11 mouse cellular contexts compared by ENCODE assay signal in genomic region chr7:74647310-74647709, GRCm38 (mm10).
DNase-seq lines count a peak whose midpoint lies in the region; ATAC-seq and TF ChIP-seq lines count a peak whose summit lies in the region.
"Had no signal": no experiment of that assay in that cellular context is flagged by ENCODE, and none has a peak within 500 bp of the region (broad histone marks: within the 10 kb centered on the region; RNA-seq: fewer than 3 reads in every experiment).

No protein-coding gene starts in this region.

- no peak overlapping the region for H3K9ac ChIP-seq in heart, embryonic 11.5 days (ENCODE audit: low read depth, low read length)
- H3K9ac ChIP-seq in CH12.LX (ENCODE audit: insufficient read depth, low read depth) = no peak overlapping the region
- no peak overlapping the region for H3K9ac ChIP-seq in intestine, embryonic 16.5 days (ENCODE audit: low read depth, low read length)
- no peak overlapping the region for H3K9ac ChIP-seq in hindbrain, embryonic 12.5 days

- no peak for TF ChIP-seq RAD21 in CH12.LX (IDR thresholded peaks at IDR 0.05; ENCODE audit: low read depth, low read length)

- H3K27me3 ChIP-seq in heart, embryonic 11.5 days (ENCODE audit: control insufficient read depth, insufficient read depth, low read length) = no peaks in the 10 kb centered on the region
- H3K27me3 ChIP-seq in CH12.LX (replicated peaks) = no peaks in the 10 kb centered on the region
- H3K27me3 ChIP-seq in intestine, embryonic 16.5 days (replicated peaks; ENCODE audit: control insufficient read depth, insufficient read depth, low read length) = no peaks in the 10 kb centered on the region
- H3K27me3 ChIP-seq in hindbrain, embryonic 12.5 days = no peaks in the 10 kb centered on the region

- intact Hi-C loops in heart, postnatal 14 days (cut with DNase I) = no loop called here

- dilution Hi-C loops in CH12.LX (cut with MboI; ENCODE audit: extremely low pct_ligation_motif_present, extremely low pct_unique_long_range_greater_than_20kb, low sequenced_read_pairs) = no loop called here

- TF ChIP-seq EP300 in CH12.LX (IDR thresholded peaks at IDR 0.05; ENCODE audit: low read length) = no peak

- no peak for TF ChIP-seq POLR2A in CH12.LX (IDR thresholded peaks at IDR 0.05; ENCODE audit: low read depth, low read length)

- H3K27ac ChIP-seq in heart, embryonic 11.5 days (ENCODE audit: low read depth, low read length) = no peak overlapping the region
- no peak overlapping the region for H3K27ac ChIP-seq in CH12.LX (ENCODE audit: insufficient read depth, low read depth)
- H3K27ac ChIP-seq in intestine, embryonic 16.5 days (ENCODE audit: low read length) = no peak overlapping the region
- H3K27ac ChIP-seq in hindbrain, embryonic 12.5 days = no peak overlapping the region

- no peak for ATAC-seq in heart, embryonic 11.5 days (replicated peaks; ENCODE audit: insufficient number of reproducible peaks, low FRiP score, low TSS enrichment)
- no peak for ATAC-seq in intestine, embryonic 16.5 days
- no peak for ATAC-seq in hindbrain, embryonic 12.5 days (ENCODE audit: low FRiP score)

- no peaks in the 10 kb centered on the region for H3K9me3 ChIP-seq in heart, embryonic 11.5 days (replicated peaks; ENCODE audit: control insufficient read depth, low read length)
- H3K9me3 ChIP-seq in CH12.LX (replicated peaks; ENCODE audit: low read length) = peaks cover 4% of the 10 kb centered on the region
- H3K9me3 ChIP-seq in intestine, embryonic 16.5 days (ENCODE audit: control insufficient read depth, low read length) = no peaks in the 10 kb centered on the region
- H3K9me3 ChIP-seq in hindbrain, embryonic 12.5 days (replicated peaks) = no peaks in the 10 kb centered on the region

- H3K79me2 ChIP-seq in CH12.LX (replicated peaks; ENCODE audit: control insufficient read depth, extremely low read depth, insufficient read depth, poor library complexity, severe bottlenecking) = no peaks in the 10 kb centered on the region

- WGBS in heart, embryonic 11.5 days (ENCODE audit: insufficient replicate concordance) = 61% methylated on average over 2 of the region's 2 CpGs
- 61% methylated on average over 2 of the region's 2 CpGs for WGBS in intestine, embryonic 16.5 days
- WGBS in hindbrain, embryonic 12.5 days = 77% methylated on average over 2 of the region's 2 CpGs

- no peak overlapping the region for H3K4me2 ChIP-seq in heart, embryonic 11.5 days
- H3K4me2 ChIP-seq in CH12.LX (ENCODE audit: insufficient read depth, low read depth, poor library complexity, severe bottlenecking) = no peak overlapping the region
- no peak overlapping the region for H3K4me2 ChIP-seq in intestine, embryonic 16.5 days (ENCODE audit: low read depth, low read length)
- H3K4me2 ChIP-seq in hindbrain, embryonic 12.5 days (replicated peaks) = no peak overlapping the region

- TF ChIP-seq CTCF in CH12.LX (conservative IDR thresholded peaks at IDR 0.05 in 1 of 2, IDR thresholded peaks at IDR 0.05 in 1 of 2; ENCODE audit: low read depth in 2 of 2, low read length in 2 of 2) = no peak

- H3K4me3 ChIP-seq in heart, embryonic 11.5 days (ENCODE audit: low read depth, low read length) = no peak overlapping the region
- H3K4me3 ChIP-seq in CH12.LX (replicated peaks in 1 of 3; ENCODE audit: low read depth in 2 of 3, low read length in 2 of 3, poor library complexity in 1 of 3) = no peak overlapping the region
- no peak overlapping the region for H3K4me3 ChIP-seq in intestine, embryonic 16.5 days (ENCODE audit: low read length)
- H3K4me3 ChIP-seq in hindbrain, embryonic 12.5 days = no peak overlapping the region

- H3K36me3 ChIP-seq in heart, embryonic 11.5 days (ENCODE audit: control insufficient read depth, insufficient read depth, low read length) = no peaks in the 10 kb centered on the region
- no peaks in the 10 kb centered on the region for H3K36me3 ChIP-seq in CH12.LX (replicated peaks in 1 of 2; ENCODE audit: control insufficient read depth in 1 of 2, insufficient read depth in 1 of 2, low read length in 1 of 2)
- no peaks in the 10 kb centered on the region for H3K36me3 ChIP-seq in intestine, embryonic 16.5 days (ENCODE audit: control insufficient read depth, insufficient read depth, low read length)
- H3K36me3 ChIP-seq in hindbrain, embryonic 12.5 days = no peaks in the 10 kb centered on the region

- in situ Hi-C loops in CH12.LX (cut with MboI; ENCODE audit: low pct_ligation_motif_present, low pct_unique_long_range_greater_than_20kb, low sequenced_read_pairs) = no loop called here

- H3K4me1 ChIP-seq in heart, embryonic 11.5 days (ENCODE audit: control insufficient read depth, insufficient read depth, low read length) = 0 out of 2 replicates have a peak, but pooled peaks cover 2% of the 10 kb centered on the region
- peaks cover 0 to 20% of the 10 kb centered on the region in 2 experiments; a peak in 2 of 4 replicates for H3K4me1 ChIP-seq in CH12.LX (ENCODE audit: control insufficient read depth in 1 of 2, insufficient read depth in 2 of 2)
- H3K4me1 ChIP-seq in intestine, embryonic 16.5 days (ENCODE audit: control insufficient read depth, insufficient read depth, low read length) = no peaks in the 10 kb centered on the region
- no peaks in the 10 kb centered on the region for H3K4me1 ChIP-seq in hindbrain, embryonic 12.5 days

- DNase-seq in heart, adult 18-20 months = peak; percentile 52 to 75
- DNase-seq in CH12.LX (ENCODE audit: extremely low read depth) = peak; percentile 15
- DNase-seq in heart, postnatal 14 days = peak; percentile 6 to 36
- DNase-seq in lung, postnatal 14 days = peak; percentile 2
- no peak for DNase-seq in left cerebral cortex, adult 18-20 months (ENCODE audit: low spot score in 2 of 2)
- DNase-seq: cerebellum, postnatal 10 days; left cerebral cortex, postnatal 4 days; right cerebral cortex, postnatal 14 days had no signal

TF ChIP-seq in CH12.LX, 34 proteins besides CTCF, POLR2A, EP300 and RAD21:
- TF ChIP-seq ELF1 (IDR thresholded peaks at IDR 0.05; ENCODE audit: low read depth, low read length) (no peak), RCOR1 (conservative IDR thresholded peaks at IDR 0.05; ENCODE audit: low read depth, low read length) (no peak), SIN3A (IDR thresholded peaks at IDR 0.05; ENCODE audit: low read length) (no peak), MEF2A (IDR thresholded peaks at IDR 0.05; ENCODE audit: borderline replicate concordance, low read depth, low read length) (no peak), HCFC1 (IDR thresholded peaks at IDR 0.05; ENCODE audit: low read depth, low read length) (no peak), IRF4 (IDR thresholded peaks at IDR 0.05; ENCODE audit: low read depth, low read length) (no peak), BHLHE40 (IDR thresholded peaks at IDR 0.05; ENCODE audit: low read depth, low read length) (no peak), JUN (IDR thresholded peaks at IDR 0.05; ENCODE audit: insufficient read depth, low read depth, low read length) (no peak)

Comparison
In these comparisons a context has a peak if more than half of its experiments do, and no peak if none do; other contexts are left out.
1. DNase-seq: peak in heart, adult 18-20 months (2 of 2), CH12.LX (single experiment), heart, postnatal 14 days (2 of 2) and lung, postnatal 14 days (single experiment); none in left cerebral cortex, adult 18-20 months (0 of 2).